Mouse (Mus musculus): Measurements from ENCODE around the gene Anapc7. TPM values are rescaled to one million over a fixed set of nuclear protein-coding genes. Genes with fewer than 3 reads are reported as not detected.
A peak's percentile ranks its signal among the peaks of the same experiment; 100 is the strongest.
"Not testable (repeated sequence)": the region's sequence is repeated elsewhere in the genome, so short reads cannot be mapped to it uniquely, and the experiment has no call there.

Anapc7 gene
- polyA plus RNA-seq, 1 experiment from 2014 or later = 44.2 TPM

DNA sequence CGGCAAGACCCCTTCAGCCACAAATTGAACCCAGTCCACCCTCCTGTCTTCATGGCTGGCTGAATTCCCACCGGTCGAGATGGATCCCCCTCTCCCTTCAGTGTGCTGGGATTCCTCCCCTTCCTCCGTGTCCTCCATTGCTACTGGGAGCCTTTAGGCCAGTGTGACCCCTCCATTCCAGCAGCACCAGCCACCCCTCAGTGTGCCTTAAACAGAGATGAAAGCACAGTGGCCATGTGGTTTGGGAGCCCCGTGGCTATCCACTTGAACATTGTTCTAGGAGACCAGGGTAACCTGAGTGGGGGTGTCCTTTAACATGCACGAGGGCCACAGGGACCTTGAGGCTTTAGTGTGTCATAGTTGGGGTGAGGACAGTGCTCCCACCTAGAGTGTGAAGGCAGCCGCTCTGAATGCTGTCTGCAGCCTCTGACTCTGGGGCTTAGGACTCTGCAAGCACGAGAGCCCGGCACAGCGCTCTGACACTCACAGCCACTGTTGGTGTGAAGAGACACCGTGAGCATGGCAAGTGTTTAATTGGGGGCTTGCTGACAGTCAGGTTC is 23.6 kb downstream of the Anapc7 start:
- Histone ChIP-seq H3K27ac (no peak overlapping the region), H3K4me3 (no peak overlapping the region), H3K27me3 (ENCODE audit: insufficient read depth, poor library complexity, severe bottlenecking) (no peaks in the 10 kb centered on the region), H3K36me3 (peaks cover 72% of the 10 kb centered on the region), H3K9me3 (no peaks in the 10 kb centered on the region), H3K4me1 (no peaks in the 10 kb centered on the region)
- DNase-seq (ENCODE audit: low spot score) = no peak
- WGBS = 87% methylated on average over 11 of the region's 11 CpGs

DNA sequence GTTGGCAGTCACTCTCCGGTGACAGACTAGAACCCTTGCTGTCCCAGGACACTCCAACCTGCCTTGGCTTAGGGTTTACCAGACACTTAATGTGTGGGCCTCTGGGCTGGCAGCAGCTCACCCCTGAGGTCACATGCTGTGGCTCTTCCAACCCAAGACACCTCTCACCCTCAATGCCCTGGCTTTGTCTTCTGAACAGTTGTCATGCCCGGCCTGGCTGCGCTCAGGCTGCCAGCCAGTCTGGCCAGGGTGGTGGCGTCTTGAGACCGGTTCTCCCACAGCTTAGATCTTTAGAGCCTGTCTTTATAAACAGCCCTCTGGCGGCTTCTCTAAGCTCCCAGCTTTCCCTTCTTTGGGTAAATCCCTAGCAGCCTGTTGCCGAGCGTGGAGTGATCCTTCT is 26.4 kb downstream of the Anapc7 start:
- no peak for DNase-seq (ENCODE audit: low spot score)
- no peaks in the 10 kb centered on the region for H3K27me3 ChIP-seq (ENCODE audit: insufficient read depth, poor library complexity, severe bottlenecking)
- H3K27ac ChIP-seq = no peak overlapping the region
- no peaks in the 10 kb centered on the region for H3K9me3 ChIP-seq
- H3K4me1 ChIP-seq = 0 out of 2 replicates have a peak, but pooled peaks cover 5% of the 10 kb centered on the region
- 89% methylated on average over 8 of the region's 8 CpGs for WGBS
- no peak overlapping the region for H3K4me3 ChIP-seq
- H3K36me3 ChIP-seq = peaks cover 60% of the 10 kb centered on the region

DNA sequence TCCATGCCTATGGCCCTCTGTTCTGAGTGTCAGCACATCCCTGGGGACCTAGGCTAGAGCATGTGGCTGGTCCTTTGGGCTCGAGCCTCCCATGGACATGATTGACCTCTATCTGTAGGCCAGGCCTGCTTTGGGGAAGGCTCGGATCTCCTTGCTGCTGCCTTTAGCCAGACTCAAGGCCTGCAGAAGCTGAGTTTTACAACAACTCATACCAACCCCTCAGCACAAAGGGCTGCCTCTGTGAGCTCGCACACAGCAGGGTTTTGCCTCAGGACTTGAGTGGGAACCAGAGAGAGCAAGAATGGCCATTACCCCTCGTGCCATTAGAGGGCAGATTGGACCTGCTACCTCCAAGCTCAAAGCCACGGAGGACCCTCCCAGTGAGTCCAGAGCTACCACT is 27.4 kb downstream of the Anapc7 start:
- no peaks in the 10 kb centered on the region for H3K9me3 ChIP-seq
- no peaks in the 10 kb centered on the region for H3K27me3 ChIP-seq (ENCODE audit: insufficient read depth, poor library complexity, severe bottlenecking)
- no peak overlapping the region for H3K4me3 ChIP-seq
- H3K36me3 ChIP-seq = peaks cover 60% of the 10 kb centered on the region
- H3K4me1 ChIP-seq = 0 out of 2 replicates have a peak, but pooled peaks cover 5% of the 10 kb centered on the region
- peak overlapping the region; percentile 1; the same call in 1 of the 2 replicates for H3K27ac ChIP-seq
- DNase-seq (ENCODE audit: low spot score) = no peak
- WGBS = 77% methylated on average over 5 of the region's 5 CpGs

DNA sequence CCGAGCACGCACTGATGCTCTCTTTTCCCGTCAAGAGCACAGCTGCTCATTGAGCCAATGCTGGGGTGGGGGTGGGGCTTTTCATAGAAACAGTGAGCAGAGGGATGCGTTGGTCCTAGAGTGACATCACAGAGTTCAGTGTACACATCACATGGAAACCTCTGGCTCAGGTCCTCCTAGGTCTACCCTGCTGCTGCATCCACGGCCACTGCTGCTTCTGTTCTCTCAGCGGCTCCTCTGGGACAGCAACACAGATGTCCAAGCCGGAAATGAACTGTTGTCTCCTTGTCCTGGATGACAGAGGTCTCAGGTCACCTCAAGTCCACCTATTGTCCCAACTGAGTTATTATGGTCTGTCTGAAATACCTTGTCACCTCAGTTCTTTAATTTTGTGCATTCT is 28.5 kb downstream of the Anapc7 start:
- no peak overlapping the region for H3K27ac ChIP-seq
- H3K4me3 ChIP-seq = no peak overlapping the region
- no peaks in the 10 kb centered on the region for H3K9me3 ChIP-seq
- H3K27me3 ChIP-seq (ENCODE audit: insufficient read depth, poor library complexity, severe bottlenecking) = no peaks in the 10 kb centered on the region
- peaks cover 60% of the 10 kb centered on the region for H3K36me3 ChIP-seq
- 74% methylated on average over 7 of the region's 7 CpGs for WGBS
- DNase-seq (ENCODE audit: low spot score) = no peak
- H3K4me1 ChIP-seq = peaks cover 11% of the 10 kb centered on the region; the same call in 1 of the 2 replicates

DNA sequence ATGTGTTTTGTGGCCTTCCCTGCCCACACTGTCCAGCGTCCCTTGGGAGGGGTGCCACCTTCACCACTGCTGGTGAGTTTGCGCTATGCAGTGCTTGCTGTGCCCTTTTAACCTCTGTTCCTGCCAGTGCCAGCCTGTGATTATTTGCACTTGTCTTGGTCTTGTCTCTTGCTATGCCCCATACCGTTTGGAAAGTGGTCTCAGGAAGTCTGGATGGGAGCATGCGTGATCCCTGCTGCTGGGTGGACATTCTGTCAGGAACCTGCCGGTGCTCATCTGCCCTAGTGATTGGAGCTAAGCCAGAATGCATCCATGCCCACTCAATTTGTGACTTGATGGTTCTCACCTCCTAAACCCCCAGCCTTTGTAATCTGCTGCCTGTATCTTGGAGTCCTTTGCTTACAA is 29.4 kb downstream of the Anapc7 start:
- Histone ChIP-seq H3K36me3 (peaks cover 60% of the 10 kb centered on the region), H3K27ac (no peak overlapping the region; the same call in 1 of the 2 replicates), H3K9me3 (no peaks in the 10 kb centered on the region), H3K27me3 (ENCODE audit: insufficient read depth, poor library complexity, severe bottlenecking) (no peaks in the 10 kb centered on the region), H3K4me1 (peaks cover 15% of the 10 kb centered on the region; the same call in 1 of the 2 replicates), H3K4me3 (no peak overlapping the region)
- 60% methylated on average over 5 of the region's 5 CpGs for WGBS
- no peak for DNase-seq (ENCODE audit: low spot score)

DNA sequence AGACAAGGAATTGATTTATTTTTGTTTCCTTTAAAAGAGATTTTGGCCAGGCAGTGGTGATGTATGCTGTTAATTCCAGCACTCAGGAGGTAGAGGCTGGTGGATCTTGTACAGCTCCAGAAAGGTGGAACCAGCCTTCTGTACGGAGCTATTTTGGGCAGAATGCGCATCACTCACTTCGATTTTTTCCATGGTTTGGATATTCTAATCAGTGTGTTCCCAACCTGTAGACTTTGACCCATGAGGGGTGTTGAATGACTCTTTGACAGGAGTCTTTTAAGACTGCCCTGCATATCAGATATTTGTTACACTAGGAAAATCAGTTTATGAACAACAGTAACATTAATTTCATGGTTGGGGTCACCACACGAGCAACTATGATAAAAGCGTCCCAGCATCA is 29.8 kb downstream of the Anapc7 start:
- Histone ChIP-seq H3K27ac (0 out of 2 replicates have a peak overlapping the region, but pooled peaks have one; percentile 49), H3K27me3 (ENCODE audit: insufficient read depth, poor library complexity, severe bottlenecking) (no peaks in the 10 kb centered on the region)

DNA sequence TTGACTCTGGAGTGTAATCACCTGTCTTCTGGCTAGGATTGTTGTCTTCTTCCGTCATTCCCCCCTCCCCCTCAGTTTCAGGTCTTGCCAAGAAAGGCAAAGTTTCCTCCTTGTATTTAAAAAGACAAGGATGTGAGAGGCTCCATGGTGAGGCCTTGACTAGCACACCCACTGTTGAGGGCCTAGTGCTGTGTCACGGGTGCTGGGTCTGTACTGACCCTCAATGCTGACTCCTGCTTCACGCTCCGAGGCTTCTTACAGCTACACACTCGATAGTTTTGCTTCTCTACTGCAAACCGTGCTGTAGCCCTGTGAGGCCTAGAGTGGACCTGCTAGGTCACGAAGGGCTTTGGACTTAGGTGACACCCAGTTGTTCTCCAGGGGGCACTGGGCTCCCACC is 30.7 kb downstream of the Anapc7 start:
- Histone ChIP-seq H3K9me3 (no peaks in the 10 kb centered on the region), H3K27me3 (ENCODE audit: insufficient read depth, poor library complexity, severe bottlenecking) (no peaks in the 10 kb centered on the region), H3K27ac (peak overlapping the region; percentile 6; the same call in 1 of the 2 replicates), H3K4me1 (peaks cover 15% of the 10 kb centered on the region; the same call in 1 of the 2 replicates), H3K36me3 (peaks cover 61% of the 10 kb centered on the region), H3K4me3 (no peak overlapping the region)
- DNase-seq (ENCODE audit: low spot score) = no peak
- 69% methylated on average over 7 of the region's 7 CpGs for WGBS

More for the DNA sequence above, 29.8 kb downstream of the Anapc7 start:
- H3K4me3 ChIP-seq = no peak overlapping the region
- H3K4me1 ChIP-seq = peaks cover 15% of the 10 kb centered on the region; the same call in 1 of the 2 replicates
- no peaks in the 10 kb centered on the region for H3K9me3 ChIP-seq
- no peak for DNase-seq (ENCODE audit: low spot score)
- 79% methylated on average over 5 of the region's 5 CpGs for WGBS
- H3K36me3 ChIP-seq = peaks cover 60% of the 10 kb centered on the region

DNA sequence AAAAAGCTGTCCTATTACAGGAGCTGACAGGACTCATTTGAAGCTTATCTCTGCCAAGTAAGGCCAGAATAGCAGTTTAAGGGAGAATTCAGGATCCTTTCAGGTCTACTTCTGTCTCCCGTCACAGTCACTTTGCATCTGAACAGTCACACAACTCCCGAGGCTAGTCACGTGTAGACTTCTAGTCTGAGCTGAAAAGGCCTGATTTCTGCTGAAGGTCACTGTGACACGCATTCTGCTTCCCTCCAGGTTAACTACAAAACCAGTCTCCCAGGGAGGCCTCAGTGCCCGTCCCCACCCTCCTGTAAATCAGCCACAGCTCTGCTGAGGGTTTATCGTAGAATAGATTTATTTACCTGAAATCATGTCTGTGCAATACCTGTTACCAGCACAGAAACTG is 31.7 kb downstream of the Anapc7 start:
- Histone ChIP-seq H3K4me1 (peaks cover 15% of the 10 kb centered on the region; the same call in 1 of the 2 replicates), H3K27ac (no peak overlapping the region; the same call in 1 of the 2 replicates), H3K36me3 (peaks cover 68% of the 10 kb centered on the region), H3K9me3 (no peaks in the 10 kb centered on the region), H3K27me3 (ENCODE audit: insufficient read depth, poor library complexity, severe bottlenecking) (no peaks in the 10 kb centered on the region), H3K4me3 (no peak overlapping the region)
- WGBS = 66% methylated on average over 6 of the region's 6 CpGs
- DNase-seq (ENCODE audit: low spot score) = no peak

DNA sequence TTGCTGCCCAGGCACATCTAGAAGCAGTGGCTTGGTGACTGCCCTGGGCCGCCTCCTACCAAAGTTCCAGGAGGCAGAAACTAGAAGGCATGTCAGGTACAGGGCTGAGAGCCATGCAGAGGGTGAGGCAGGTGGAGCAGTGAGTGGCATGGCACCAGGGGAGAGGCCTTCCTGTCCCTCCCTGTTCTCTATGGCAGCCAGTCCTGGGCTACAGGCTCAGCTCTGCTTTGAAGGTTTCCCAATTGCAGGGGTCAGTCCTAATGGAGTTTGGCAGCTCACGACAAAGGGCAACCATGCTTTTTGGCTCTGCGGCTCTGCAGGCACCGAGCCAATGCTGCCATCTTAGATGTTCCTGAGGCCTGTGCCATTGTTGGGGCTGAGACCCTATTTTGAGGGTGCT is 32.9 kb downstream of the Anapc7 start:
- no peak overlapping the region for H3K27ac ChIP-seq
- H3K9me3 ChIP-seq = no peaks in the 10 kb centered on the region
- peaks cover 15% of the 10 kb centered on the region; the same call in 1 of the 2 replicates for H3K4me1 ChIP-seq
- peaks cover 80% of the 10 kb centered on the region for H3K36me3 ChIP-seq
- 93% methylated on average over 4 of the region's 4 CpGs for WGBS
- H3K4me3 ChIP-seq = no peak overlapping the region
- no peaks in the 10 kb centered on the region for H3K27me3 ChIP-seq (ENCODE audit: insufficient read depth, poor library complexity, severe bottlenecking)
- no peak for DNase-seq (ENCODE audit: low spot score)

DNA sequence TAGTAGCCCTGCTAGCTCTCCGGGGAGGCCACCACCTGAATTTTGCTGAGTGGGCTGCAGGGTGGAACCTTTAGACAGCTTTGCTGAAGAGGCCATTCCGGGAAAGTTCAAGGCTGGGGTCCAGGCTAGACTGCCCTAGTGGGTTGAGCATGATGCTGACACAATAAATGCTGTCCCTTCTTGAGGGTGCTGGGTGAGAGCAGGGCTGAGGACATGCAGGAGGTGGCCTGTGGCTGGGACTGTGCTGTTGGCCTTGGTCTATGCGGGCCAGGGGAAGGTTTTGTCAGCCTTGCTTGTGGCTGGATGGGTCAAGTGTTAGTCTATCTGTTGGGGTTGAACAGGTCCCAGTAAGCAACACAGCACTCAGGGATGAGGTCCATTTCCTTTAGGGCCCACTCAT is 33.4 kb downstream of the Anapc7 start:
- Histone ChIP-seq H3K36me3 (peaks cover 85% of the 10 kb centered on the region), H3K27ac (no peak overlapping the region), H3K27me3 (ENCODE audit: insufficient read depth, poor library complexity, severe bottlenecking) (no peaks in the 10 kb centered on the region), H3K4me1 (peaks cover 15% of the 10 kb centered on the region; the same call in 1 of the 2 replicates), H3K9me3 (no peaks in the 10 kb centered on the region), H3K4me3 (no peak overlapping the region)
- WGBS = 88% methylated on average over 3 of the region's 3 CpGs
- no peak for DNase-seq (ENCODE audit: low spot score)

DNA sequence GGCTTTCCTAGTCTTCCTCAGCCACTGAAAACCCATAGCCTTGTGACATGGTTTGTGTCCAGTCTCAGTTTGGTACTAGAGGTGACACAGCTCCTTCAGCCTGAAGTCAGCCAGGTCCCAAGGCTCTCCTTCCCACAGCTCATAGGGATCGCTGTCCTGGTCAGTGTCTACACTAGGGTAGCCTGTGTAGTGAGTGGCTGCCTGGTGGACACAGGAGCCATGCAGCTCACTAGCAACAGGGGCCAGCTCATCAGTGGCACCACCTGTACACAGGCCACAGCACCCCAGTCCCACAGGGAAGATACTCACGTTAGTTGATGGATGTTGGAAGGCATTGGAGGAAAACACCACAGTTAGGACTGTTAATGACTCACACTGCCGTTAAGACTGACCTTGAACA is 34.1 kb downstream of the Anapc7 start:
- Histone ChIP-seq H3K27me3 (ENCODE audit: insufficient read depth, poor library complexity, severe bottlenecking) (no peaks in the 10 kb centered on the region), H3K36me3 (peaks cover 92% of the 10 kb centered on the region), H3K27ac (no peak overlapping the region), H3K9me3 (no peaks in the 10 kb centered on the region), H3K4me1 (peaks cover 15% of the 10 kb centered on the region; the same call in 1 of the 2 replicates), H3K4me3 (no peak overlapping the region)
- DNase-seq (ENCODE audit: low spot score) = no peak
- WGBS = 91% methylated on average over 3 of the region's 3 CpGs

DNA sequence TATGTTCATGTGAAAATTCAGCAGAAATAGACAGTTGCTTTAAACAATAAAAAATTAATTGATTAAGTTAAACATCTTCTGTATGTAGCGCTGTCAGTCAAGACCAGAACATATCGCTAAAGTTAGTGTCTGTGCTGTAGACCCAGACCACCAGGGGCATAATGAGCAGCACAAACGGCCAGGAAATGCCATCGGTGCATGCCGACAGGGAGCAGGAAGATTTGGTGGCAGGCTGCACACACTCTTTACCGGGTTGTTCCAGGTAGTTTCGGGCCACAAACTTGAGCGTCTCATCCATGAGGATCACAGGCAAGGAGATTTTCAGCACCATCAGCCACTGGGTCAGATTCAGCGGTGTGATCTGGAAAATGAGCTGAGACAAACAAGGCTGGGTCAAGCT is 35.6 kb downstream of the Anapc7 start:
- H3K4me1 ChIP-seq; H3K27ac ChIP-seq; H3K27me3 ChIP-seq (ENCODE audit: insufficient read depth, poor library complexity, severe bottlenecking); H3K9me3 ChIP-seq; DNase-seq (ENCODE audit: low spot score); H3K4me3 ChIP-seq: not testable (repeated sequence)
- peaks cover 100% of the 10 kb centered on the region for H3K36me3 ChIP-seq
- 83% methylated on average over 9 of the region's 9 CpGs for whole genome bisulfite sequencing

DNA sequence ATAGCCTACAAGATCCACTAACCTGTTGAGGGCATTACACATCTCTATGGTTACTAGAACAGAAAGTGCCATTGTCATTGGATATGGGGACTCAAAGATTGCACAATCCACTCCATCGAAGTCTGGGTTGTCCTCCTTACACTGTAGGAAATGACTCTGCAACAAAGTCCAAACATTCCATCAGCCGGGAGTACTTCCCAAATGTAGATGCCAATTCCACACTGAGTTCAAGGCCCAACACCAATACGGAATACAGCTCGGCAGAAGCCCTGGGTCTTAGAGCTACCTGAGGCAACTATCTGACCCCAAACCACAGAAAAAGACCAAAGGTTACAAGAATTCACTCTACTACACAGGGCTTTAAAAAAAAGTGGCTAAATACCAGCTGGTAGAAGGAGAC is 36.6 kb downstream of the Anapc7 start:
- Histone ChIP-seq H3K36me3 (peaks cover 100% of the 10 kb centered on the region), H3K9me3 (no peaks in the 10 kb centered on the region), H3K4me3 (no peak overlapping the region), H3K27me3 (ENCODE audit: insufficient read depth, poor library complexity, severe bottlenecking) (no peaks in the 10 kb centered on the region), H3K27ac (no peak overlapping the region), H3K4me1 (peaks cover 10% of the 10 kb centered on the region; the same call in 1 of the 2 replicates)
- no peak for DNase-seq (ENCODE audit: low spot score)
- WGBS = 91% methylated on average over 4 of the region's 4 CpGs

DNA sequence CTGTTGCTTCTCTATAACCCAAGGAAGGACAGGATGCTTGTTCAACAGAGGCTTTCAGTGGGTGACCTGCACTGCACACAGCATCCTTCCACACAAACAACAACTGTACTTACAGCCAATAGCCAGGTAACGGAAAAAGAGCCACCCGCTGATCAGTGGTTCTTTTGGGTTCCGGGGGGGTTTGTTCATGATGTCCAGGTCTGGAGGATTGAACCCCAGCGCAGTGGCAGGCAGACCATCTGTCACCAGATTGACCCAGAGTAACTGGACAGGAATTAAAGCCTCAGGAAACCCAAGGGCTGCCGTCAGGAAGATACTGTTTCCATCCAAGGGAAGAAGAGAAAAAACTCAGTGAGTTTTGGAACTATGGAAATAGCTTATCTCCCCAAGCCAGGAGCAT is 37.8 kb downstream of the Anapc7 start:
- Histone ChIP-seq H3K4me3 (no peak overlapping the region), H3K9me3 (no peaks in the 10 kb centered on the region), H3K4me1 (peaks cover 10% of the 10 kb centered on the region; the same call in 1 of the 2 replicates), H3K36me3 (peaks cover 100% of the 10 kb centered on the region), H3K27ac (no peak overlapping the region), H3K27me3 (ENCODE audit: insufficient read depth, poor library complexity, severe bottlenecking) (no peaks in the 10 kb centered on the region)
- DNase-seq (ENCODE audit: low spot score) = no peak
- WGBS = 91% methylated on average over 5 of the region's 5 CpGs
